Mouse (Mus musculus): ENCODE data around the gene 4921536K21Rik. TPM values are rescaled to one million over a fixed set of nuclear protein-coding genes. Genes with fewer than 3 reads are reported as not detected.

Gene 4921536K21Rik
- polyA plus RNA-seq, 1 experiment from 2014 or later: 0.23 TPM

DNA sequence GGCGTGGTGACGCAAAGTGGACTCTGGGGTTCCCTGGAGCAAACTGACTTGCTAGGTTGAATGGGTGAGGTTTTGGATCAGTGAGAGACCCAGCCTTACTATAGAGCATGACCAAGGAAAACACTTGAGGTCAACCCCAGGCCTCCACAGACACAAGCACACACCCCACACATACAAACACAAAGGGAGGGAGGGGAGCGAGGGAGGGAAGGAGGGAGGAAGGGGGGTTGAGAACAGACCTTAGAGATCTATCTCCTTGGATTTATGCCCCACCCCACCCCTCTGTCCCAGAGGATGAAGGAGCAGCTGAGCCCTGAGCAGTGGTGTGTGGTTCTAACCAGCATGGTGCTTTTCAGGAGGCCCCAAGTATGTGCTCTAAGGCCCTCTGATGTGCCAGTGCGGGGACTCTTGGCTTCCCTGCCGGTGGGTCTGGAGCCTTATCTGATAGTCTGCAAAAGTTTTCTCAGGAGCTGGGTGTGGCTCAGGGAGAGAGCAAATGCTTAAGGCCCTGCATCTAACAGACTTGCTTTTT, 44.1 kb downstream of the 4921536K21Rik start:
- Histone ChIP-seq H3K27me3 (no peaks in the 10 kb centered on the region), H3K4me1 (peaks cover 3% of the 10 kb centered on the region; the same call in 1 of the 2 replicates), H3K36me3 (no peaks in the 10 kb centered on the region), H3K4me3 (no peak overlapping the region), H3K9ac (no peak overlapping the region), H3K4me2 (no peak overlapping the region), H3K27ac (no peak overlapping the region), H3K9me3 (no peaks in the 10 kb centered on the region)
- WGBS: 64% methylated on average over 5 of the region's 5 CpGs
- no peak for ATAC-seq (ENCODE audit: insufficient number of reproducible peaks, low FRiP score, low TSS enrichment, low read depth)

DNA sequence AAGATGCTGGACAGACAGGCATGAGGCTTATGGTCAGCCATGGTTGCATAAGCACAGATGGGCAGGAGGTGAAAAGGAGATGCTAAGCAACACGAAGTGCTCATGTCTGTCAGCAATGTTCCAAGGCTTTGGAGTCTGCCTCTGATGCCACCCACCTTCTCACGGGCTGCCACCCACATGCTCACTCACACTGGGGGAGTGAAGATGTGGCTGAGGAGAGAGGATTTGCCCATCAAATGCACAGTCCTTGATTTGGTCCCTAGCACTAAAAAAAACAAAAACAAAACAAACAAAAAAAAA, 44.6 kb downstream of the 4921536K21Rik start:
- 70% methylated on average over 2 of the region's 2 CpGs for WGBS

GRCm38 (mm10) chr11:3849469-3850314, 45.2 kb downstream of the 4921536K21Rik start:
- no peak for ATAC-seq (ENCODE audit: insufficient number of reproducible peaks, low FRiP score, low TSS enrichment, low read depth)
- 79% methylated on average over 15 of the region's 15 CpGs for whole genome bisulfite sequencing
- H3K36me3 ChIP-seq: no peaks in the 10 kb centered on the region

More for the DNA sequence above, 44.6 kb downstream of the 4921536K21Rik start:
- Histone ChIP-seq H3K36me3 (no peaks in the 10 kb centered on the region), H3K27me3 (no peaks in the 10 kb centered on the region), H3K4me2 (no peak overlapping the region), H3K9ac (no peak overlapping the region), H3K27ac (no peak overlapping the region), H3K4me1 (peaks cover 3% of the 10 kb centered on the region; the same call in 1 of the 2 replicates), H3K4me3 (no peak overlapping the region), H3K9me3 (no peaks in the 10 kb centered on the region)
- no peak for ATAC-seq (ENCODE audit: insufficient number of reproducible peaks, low FRiP score, low TSS enrichment, low read depth)

DNA sequence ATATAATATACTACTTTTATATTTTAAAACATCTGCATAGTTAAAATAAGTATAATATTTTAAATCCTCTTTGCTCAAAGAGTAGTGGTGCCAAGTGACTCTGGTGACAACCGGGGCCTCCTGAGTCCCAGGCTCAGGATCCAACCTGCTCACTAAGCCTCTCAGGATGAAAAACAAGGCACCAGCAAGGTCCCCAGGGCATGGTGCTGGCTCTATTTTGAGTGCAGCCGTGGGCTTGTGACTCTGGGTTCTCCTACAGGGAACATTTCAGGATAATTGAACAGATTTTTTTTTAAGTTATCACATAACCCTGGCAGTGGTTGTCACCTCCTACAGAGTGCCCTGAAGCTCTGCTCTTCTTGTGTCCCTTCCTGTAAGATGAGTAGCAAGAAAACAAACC, 48.5 kb downstream of the 4921536K21Rik start:
- WGBS: 43% methylated on average over 2 of the region's 2 CpGs
- no peaks in the 10 kb centered on the region for H3K4me1 ChIP-seq
- ATAC-seq (ENCODE audit: insufficient number of reproducible peaks, low FRiP score, low TSS enrichment, low read depth): no peak

More at GRCm38 (mm10) chr11:3849469-3850314, 45.2 kb downstream of the 4921536K21Rik start:
- Histone ChIP-seq H3K27ac (no peak overlapping the region), H3K9me3 (no peaks in the 10 kb centered on the region), H3K4me2 (no peak overlapping the region), H3K4me3 (no peak overlapping the region), H3K27me3 (no peaks in the 10 kb centered on the region), H3K9ac (no peak overlapping the region), H3K4me1 (peaks cover 3% of the 10 kb centered on the region; the same call in 1 of the 2 replicates)

DNA sequence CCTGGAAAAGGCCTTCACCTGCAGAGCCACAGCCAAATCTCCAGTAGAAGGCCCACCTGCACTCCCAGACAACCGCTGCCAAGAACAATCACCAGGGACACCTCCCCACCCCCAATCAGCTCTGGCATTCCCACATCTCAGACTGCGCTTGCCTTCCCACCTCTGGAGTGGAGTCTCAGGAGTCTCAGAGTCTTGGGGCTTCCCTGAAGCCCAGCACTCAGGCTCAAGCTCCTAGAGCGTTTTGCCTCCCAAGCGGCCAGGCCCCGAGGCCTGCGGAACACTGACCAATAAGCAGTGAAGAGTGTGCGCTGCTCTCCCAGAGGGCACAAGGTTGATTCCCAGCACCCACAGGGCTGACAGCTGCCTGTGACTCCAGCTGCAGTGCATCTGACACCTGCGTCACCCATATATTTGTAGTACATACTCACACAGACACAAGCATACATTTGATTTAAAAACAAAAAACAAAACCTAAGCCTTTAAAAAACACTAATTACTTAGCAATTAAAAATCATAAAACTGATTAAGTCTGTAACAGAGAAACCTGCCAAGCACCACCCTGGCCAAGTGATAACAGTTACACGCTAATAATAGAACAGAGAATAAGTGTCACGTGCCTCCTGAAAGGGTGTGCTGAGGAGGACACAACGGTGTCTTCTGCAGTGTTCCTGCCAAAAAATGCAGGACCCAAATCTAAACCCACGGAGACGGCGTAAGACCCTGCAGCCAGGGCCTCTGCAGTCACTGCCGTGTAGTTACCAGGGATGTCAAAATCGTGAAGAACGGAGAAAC, 50.8 kb downstream of the 4921536K21Rik start:
- 77% methylated on average over 17 of the region's 17 CpGs for WGBS
- no peak overlapping the region for H3K4me3 ChIP-seq
- no peaks in the 10 kb centered on the region for H3K36me3 ChIP-seq
- no peak for ATAC-seq (ENCODE audit: insufficient number of reproducible peaks, low FRiP score, low TSS enrichment, low read depth)
- H3K9me3 ChIP-seq: no peaks in the 10 kb centered on the region
- H3K9ac ChIP-seq: no peak overlapping the region
- no peak overlapping the region for H3K27ac ChIP-seq
- no peaks in the 10 kb centered on the region for H3K4me1 ChIP-seq
- H3K4me2 ChIP-seq: no peak overlapping the region
- H3K27me3 ChIP-seq: no peaks in the 10 kb centered on the region

More for the DNA sequence above, 48.5 kb downstream of the 4921536K21Rik start:
- H3K4me3 ChIP-seq: no peak overlapping the region
- H3K9me3 ChIP-seq: no peaks in the 10 kb centered on the region
- no peaks in the 10 kb centered on the region for H3K27me3 ChIP-seq
- H3K27ac ChIP-seq: no peak overlapping the region
- no peaks in the 10 kb centered on the region for H3K36me3 ChIP-seq
- H3K9ac ChIP-seq: no peak overlapping the region
- no peak overlapping the region for H3K4me2 ChIP-seq

Other genes starting within 250 kb of the 4921536K21Rik start
- 23.5 and 26.0 TPM in 2 replicates for gene Morc2a, start 245.9 kb downstream of the 4921536K21Rik start, polyA plus RNA-seq (2015; fragmentation: Nextera tagmentation; extraction: Ambion mirVana)
- 0.77 and 0.78 TPM in 2 replicates for gene Osbp2, start 31.2 kb downstream of the 4921536K21Rik start, polyA plus RNA-seq (2015; fragmentation: Nextera tagmentation; extraction: Ambion mirVana)
- gene Dusp18, start 142 bp upstream of the 4921536K21Rik start, polyA plus RNA-seq (2015; fragmentation: Nextera tagmentation; extraction: Ambion mirVana): 7.6 and 9.0 TPM in 2 replicates
- gene Slc35e4, start 19.6 kb upstream of the 4921536K21Rik start, polyA plus RNA-seq (2015; fragmentation: Nextera tagmentation; extraction: Ambion mirVana): 6.7 and 9.2 TPM in 2 replicates
- 49.4 and 56.2 TPM in 2 replicates for gene Tcn2, start 37.1 kb upstream of the 4921536K21Rik start, polyA plus RNA-seq (2015; fragmentation: Nextera tagmentation; extraction: Ambion mirVana)
- gene Pes1, start 68.9 kb upstream of the 4921536K21Rik start, polyA plus RNA-seq (2015; fragmentation: Nextera tagmentation; extraction: Ambion mirVana): 76.6 and 77.4 TPM in 2 replicates
- 0.15 TPM in 1 of 2 replicates, not detected in the other for gene 4930556J24Rik, start 81.7 kb upstream of the 4921536K21Rik start, polyA plus RNA-seq (2015; fragmentation: Nextera tagmentation; extraction: Ambion mirVana)
- 2.6 and 3.0 TPM in 2 replicates for gene Gal3st1, start 88.5 kb upstream of the 4921536K21Rik start, polyA plus RNA-seq (2015; fragmentation: Nextera tagmentation; extraction: Ambion mirVana)
- 0.67 and 1.1 TPM in 2 replicates for gene Sec14l4, start 136.4 kb upstream of the 4921536K21Rik start, polyA plus RNA-seq (2015; fragmentation: Nextera tagmentation; extraction: Ambion mirVana)
- gene Sec14l3, start 169.7 kb upstream of the 4921536K21Rik start, polyA plus RNA-seq (2015; fragmentation: Nextera tagmentation; extraction: Ambion mirVana): not detected in 2 replicates
- 5.5 and 6.1 TPM in 2 replicates for gene Mtfp1, start 200.3 kb upstream of the 4921536K21Rik start, polyA plus RNA-seq (2015; fragmentation: Nextera tagmentation; extraction: Ambion mirVana)
- gene Sec14l2, start 228.3 kb upstream of the 4921536K21Rik start, polyA plus RNA-seq (2015; fragmentation: Nextera tagmentation; extraction: Ambion mirVana): 1.9 and 2.0 TPM in 2 replicates
- 30.8 and 35.5 TPM in 2 replicates for gene Rnf215, start 240.1 kb upstream of the 4921536K21Rik start, polyA plus RNA-seq (2015; fragmentation: Nextera tagmentation; extraction: Ambion mirVana)

Data from limb, embryonic 15.5 days (tissue).